Mouse (Mus musculus): ENCODE measurements around the gene Lmod1.

Gene Lmod1

GRCm38 (mm10) chr1:135413996-135414395 lies 89.4 kb downstream of the Lmod1 start:
- no peak for DNase-seq
